Mouse (Mus musculus) lung, postnatal 0 days (tissue): ENCODE measurements around the gene Osgepl1. TPM values are rescaled to one million over a fixed set of nuclear protein-coding genes. Genes with fewer than 3 reads are reported as not detected.
"Not testable (repeated sequence)": the region's sequence is repeated elsewhere in the genome, so short reads cannot be mapped to it uniquely, and the experiment has no call there.

Experiments
- ATAC-seq: fragments of 200-750 bp; cut with Nextera tagmentation; 2 replicates; pipeline ENCODE4 v1.8.0; 2017; ENCODE audit warnings: moderate library complexity
- DNase-seq: peaks from one replicate; pipeline ENCODE4 v3.0.0-alpha.2; 2016; ENCODE audit warnings: low spot score
- H3K27ac ChIP-seq: fragments of 300-500 bp; sonication (generic); 2 replicates; pipeline ENCODE4 v1.5.1; 2014; ENCODE audit warnings: antibody characterized with exemption, mild to moderate bottlenecking, low read length, mixed read lengths
- H3K27me3 ChIP-seq: fragments of 300-500 bp; sonication (generic); replicated peaks from 2 replicates; pipeline ENCODE4 v1.6.1; 2014; ENCODE audit warnings: low read length, mixed read lengths; ENCODE audit not compliant: insufficient read depth
- H3K36me3 ChIP-seq: fragments of 300-500 bp; sonication (generic); 2 replicates; pipeline ENCODE4 v1.6.1; 2014; ENCODE audit warnings: low read length, mixed read lengths; ENCODE audit not compliant: insufficient read depth
- H3K4me1 ChIP-seq: fragments of 300-500 bp; sonication (generic); 2 replicates; pipeline ENCODE4 v1.6.1; 2014; ENCODE audit warnings: antibody characterized with exemption, low read depth, low read length, mixed read lengths; ENCODE audit not compliant: insufficient read depth
- H3K4me2 ChIP-seq: fragments of 300-500 bp; sonication (generic); replicated peaks from 2 replicates; pipeline ENCODE4 v1.6.1; 2014; ENCODE audit warnings: low read depth, mild to moderate bottlenecking, low read length, moderate library complexity, mixed read lengths
- H3K4me3 ChIP-seq: fragments of 300-500 bp; sonication (generic); 2 replicates; pipeline ENCODE4 v1.5.1; 2014; ENCODE audit warnings: low read depth, low read length
- H3K9ac ChIP-seq: fragments of 300-500 bp; sonication (generic); replicated peaks from 2 replicates; pipeline ENCODE4 v1.6.1; 2014; ENCODE audit warnings: low read depth, mild to moderate bottlenecking
- H3K9me3 ChIP-seq: fragments of 300-500 bp; sonication (generic); 2 replicates; pipeline ENCODE4 v1.6.1; 2016; ENCODE audit warnings: low read length, mixed read lengths
- CTCF ChIP-seq: IDR thresholded peaks from 2 replicates; pipeline ENCODE4 v1.5.1; 2016; ENCODE audit warnings: antibody characterized with exemption, mild to moderate bottlenecking
- EP300 ChIP-seq: IDR thresholded peaks from 2 replicates; pipeline ENCODE4 v1.6.1; 2016; ENCODE audit warnings: antibody characterized with exemption, mild to moderate bottlenecking, control low read depth
- WGBS: fragments of 180-500 bp; shearing (Covaris S2); extraction: QIAGEN DNeasy Blood & Tissue Kit; methylation state at CpG from one replicate; pipeline ENCODE4 v1.1.7; 2014; 5-methylcytosine and 5-hydroxymethylcytosine counted together
- polyA plus RNA-seq: library from polyadenylated mRNA; unstranded; fragments of >200 nt; fragmentation: Nextera tagmentation; extraction: Ambion mirVana; gene quantifications from 2 replicates; pipeline ENCODE4 v1.2.1, GENCODE M21; 2015

Osgepl1 gene
- polyA plus RNA-seq, 1 experiment from 2014 or later, result 16.5 TPM

- no peaks in the 10 kb centered on the region for H3K27me3 ChIP-seq
- no peaks in the 10 kb centered on the region for H3K9me3 ChIP-seq
- H3K4me3 ChIP-seq, result no peak overlapping the region
- no peak overlapping the region for H3K9ac ChIP-seq
- no peaks in the 10 kb centered on the region for H3K4me1 ChIP-seq
- ATAC-seq, result no peak
- no peak overlapping the region for H3K27ac ChIP-seq
- no peaks in the 10 kb centered on the region for H3K36me3 ChIP-seq
- WGBS, result 81% methylated on average over 4 of the region's 4 CpGs
- no peak for TF ChIP-seq EP300
- no peak for TF ChIP-seq CTCF
- H3K4me2 ChIP-seq, result no peak overlapping the region
- DNase-seq, result no peak
Measured at GRCm38 (mm10) chr1:53300506-53300905, 12.9 kb upstream of the Osgepl1 start.

- DNase-seq, result no peak
- Histone ChIP-seq H3K27ac (no peak overlapping the region), H3K36me3 (no peaks in the 10 kb centered on the region)
Measured at GRCm38 (mm10) chr1:53321662-53322344, 8.4 kb downstream of the Osgepl1 start.

GRCm38 (mm10) chr1:53323254-53323653 is 9.8 kb downstream of the Osgepl1 start:
- H3K9ac ChIP-seq, result no peak overlapping the region
- no peaks in the 10 kb centered on the region for H3K27me3 ChIP-seq
- H3K4me1 ChIP-seq, result no peaks in the 10 kb centered on the region
- 81% methylated on average over 5 of the region's 5 CpGs for WGBS
- no peak; the same call in 1 of the 2 replicates for ATAC-seq
- no peaks in the 10 kb centered on the region for H3K36me3 ChIP-seq
- no peak for TF ChIP-seq EP300
- no peak for TF ChIP-seq CTCF
- H3K4me3 ChIP-seq, result no peak overlapping the region
- no peak overlapping the region for H3K27ac ChIP-seq
- no peaks in the 10 kb centered on the region for H3K9me3 ChIP-seq
- H3K4me2 ChIP-seq, result no peak overlapping the region
- DNase-seq, result no peak

More at GRCm38 (mm10) chr1:53321662-53322344, 8.4 kb downstream of the Osgepl1 start:
- no peak for ATAC-seq
- Histone ChIP-seq H3K9ac (no peak overlapping the region), H3K9me3 (no peaks in the 10 kb centered on the region), H3K4me1 (no peaks in the 10 kb centered on the region), H3K4me3 (no peak overlapping the region), H3K4me2 (no peak overlapping the region), H3K27me3 (no peaks in the 10 kb centered on the region)
- 96% methylated on average over 4 of the region's 4 CpGs for WGBS
- TF ChIP-seq CTCF (no peak), EP300 (no peak)

- no peak for ATAC-seq
- no peak overlapping the region for H3K4me3 ChIP-seq
- H3K27me3 ChIP-seq, result no peaks in the 10 kb centered on the region
- no peak overlapping the region for H3K27ac ChIP-seq
- WGBS, result 98% methylated on average over 1 of the region's 1 CpGs
- H3K4me2 ChIP-seq, result no peak overlapping the region
- no peaks in the 10 kb centered on the region for H3K9me3 ChIP-seq
- no peak overlapping the region for H3K9ac ChIP-seq
- TF ChIP-seq CTCF (no peak), EP300 (no peak)
- no peaks in the 10 kb centered on the region for H3K4me1 ChIP-seq
- H3K36me3 ChIP-seq, result no peaks in the 10 kb centered on the region
- DNase-seq, result no peak
Measured at GRCm38 (mm10) chr1:53324277-53324676, 10.9 kb downstream of the Osgepl1 start.

DNA sequence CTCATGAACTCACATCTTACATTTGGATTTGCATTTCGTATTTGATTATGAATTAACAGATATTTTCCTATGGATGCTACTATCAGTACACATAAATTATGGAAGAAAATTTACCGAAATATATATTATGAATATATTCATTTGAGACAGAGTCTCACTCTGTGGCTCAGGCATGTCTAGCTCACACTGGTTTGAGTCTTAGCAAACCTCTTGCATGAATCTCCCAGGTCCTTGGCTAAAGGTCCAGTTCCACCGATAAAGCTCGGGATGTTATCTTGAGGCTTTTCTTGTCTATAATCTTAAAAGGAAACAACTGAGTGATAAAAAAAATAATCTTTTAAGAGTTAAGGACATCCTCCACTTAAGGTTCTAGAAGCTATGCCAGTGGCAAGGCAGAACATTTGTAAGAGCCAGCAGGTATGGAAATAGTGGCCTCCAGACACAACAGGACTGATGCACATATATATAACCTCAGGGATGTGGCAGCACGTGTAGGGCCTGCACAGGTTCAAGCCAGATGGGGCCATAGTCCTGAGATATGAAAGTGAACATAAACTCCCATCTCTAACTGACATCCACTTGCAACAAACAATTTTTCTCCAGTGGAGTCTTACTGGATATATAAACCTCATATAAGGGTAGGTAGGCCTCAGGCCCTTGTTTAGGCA is 11.5 kb downstream of the Osgepl1 start:
- 83% methylated on average over 5 of the region's 5 CpGs for WGBS

DNA sequence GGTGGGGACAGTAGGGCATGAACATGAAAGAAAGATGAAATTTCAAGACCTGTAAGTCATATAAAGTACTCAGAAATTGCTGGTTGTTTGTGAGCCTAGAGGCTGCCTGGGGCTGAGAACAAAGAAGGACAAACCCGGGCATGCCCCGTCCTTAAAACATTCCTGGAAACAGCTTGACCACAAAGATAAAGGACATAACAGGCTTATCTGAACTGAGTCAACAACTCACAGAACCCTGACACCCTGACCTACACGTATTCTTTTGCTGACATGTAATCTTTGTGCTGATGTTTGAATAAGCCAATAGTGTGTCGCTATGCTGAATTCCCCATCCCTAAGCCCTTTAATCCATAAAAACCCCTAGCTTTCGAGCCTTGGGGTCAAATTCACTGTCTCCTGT is 20.1 kb downstream of the Osgepl1 start:
- not testable (repeated sequence) for H3K4me1 ChIP-seq, H3K27me3 ChIP-seq, ATAC-seq

More for the DNA sequence above, 11.5 kb downstream of the Osgepl1 start:
- TF ChIP-seq CTCF (no peak), EP300 (no peak)
- Histone ChIP-seq H3K27me3 (no peaks in the 10 kb centered on the region), H3K9ac (no peak overlapping the region), H3K27ac (no peak overlapping the region), H3K4me3 (no peak overlapping the region), H3K9me3 (no peaks in the 10 kb centered on the region), H3K4me1 (no peaks in the 10 kb centered on the region), H3K36me3 (no peaks in the 10 kb centered on the region), H3K4me2 (no peak overlapping the region)
- ATAC-seq (no peak), DNase-seq (no peak)

More for the DNA sequence above, 20.1 kb downstream of the Osgepl1 start:
- H3K36me3 ChIP-seq, H3K27ac ChIP-seq, H3K9ac ChIP-seq, DNase-seq, H3K4me2 ChIP-seq, H3K4me3 ChIP-seq, H3K9me3 ChIP-seq: not testable (repeated sequence)
- WGBS, result 46% methylated on average over 5 of the region's 5 CpGs
